Mouse (Mus musculus): ENCODE measurements around the gene Ugt1a6b.

DNA sequence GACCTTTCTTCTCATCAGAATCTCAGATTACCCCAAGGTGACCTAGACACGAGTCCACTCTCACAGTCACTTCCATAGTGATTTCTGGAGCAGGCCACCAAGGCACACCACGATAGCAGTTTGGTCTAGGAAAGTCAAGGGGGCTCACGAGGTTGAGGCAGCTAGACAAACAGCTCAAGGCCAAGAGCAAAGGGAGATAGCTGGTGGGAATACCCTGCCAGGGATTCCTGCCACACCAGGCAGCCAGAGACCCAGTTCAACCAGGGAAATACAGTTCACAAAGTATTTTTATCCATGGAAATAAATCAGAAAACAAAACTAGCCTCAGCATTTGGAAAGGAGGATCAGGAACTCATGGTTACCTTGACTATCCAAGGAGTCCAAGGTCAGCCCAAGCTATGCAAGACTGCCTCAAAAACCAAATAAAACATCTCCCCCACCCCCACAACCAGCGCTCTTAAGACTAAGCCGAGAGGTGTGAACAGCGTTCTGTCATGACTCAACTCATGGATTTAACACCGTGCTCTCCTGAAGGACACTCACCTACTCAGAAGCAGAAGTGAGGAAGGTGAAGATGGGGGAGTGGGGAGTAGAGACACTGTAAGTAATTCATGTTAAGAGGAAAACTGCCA, 161.3 kb downstream of the Ugt1a6b start:
- no peak for TF ChIP-seq ZC3H11A (IDR thresholded peaks at IDR 0.05; ENCODE audit: borderline replicate concordance, low read depth, low read length)
- TF ChIP-seq MAFK (IDR thresholded peaks at IDR 0.05; ENCODE audit: insufficient read depth, low read depth, low read length): no peak
- no peak for TF ChIP-seq HCFC1 (IDR thresholded peaks at IDR 0.05; ENCODE audit: borderline replicate concordance, insufficient read depth, low read length)
- no peak for TF ChIP-seq CHD2 (IDR thresholded peaks at IDR 0.05; ENCODE audit: low read depth, low read length)
- TF ChIP-seq ZNF384 (IDR thresholded peaks at IDR 0.05; ENCODE audit: low read depth, low read length): no peak
